Mouse (Mus musculus): ENCODE measurements around the gene Stxbp6.

Gene Stxbp6

DNA sequence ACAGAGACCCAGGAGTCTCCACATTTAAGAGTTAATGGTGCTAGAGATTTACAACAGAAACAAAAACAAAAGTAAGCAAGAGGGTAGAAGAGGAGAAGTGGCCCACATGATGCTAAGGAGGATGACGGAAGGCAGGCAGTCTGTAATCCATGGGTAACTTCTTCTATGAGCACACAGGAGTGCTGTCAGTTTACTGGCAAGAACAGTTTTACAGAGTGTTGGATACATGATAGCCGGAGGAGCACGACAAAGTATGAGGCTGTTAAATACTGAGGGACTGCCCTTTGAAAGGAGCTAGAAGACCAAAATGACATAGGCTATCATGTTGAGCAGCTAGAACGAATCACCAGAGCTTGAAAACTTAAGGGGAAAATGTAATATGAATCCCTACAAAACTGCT, 81.7 kb downstream of the Stxbp6 start:
- no peak for DNase-seq

DNA sequence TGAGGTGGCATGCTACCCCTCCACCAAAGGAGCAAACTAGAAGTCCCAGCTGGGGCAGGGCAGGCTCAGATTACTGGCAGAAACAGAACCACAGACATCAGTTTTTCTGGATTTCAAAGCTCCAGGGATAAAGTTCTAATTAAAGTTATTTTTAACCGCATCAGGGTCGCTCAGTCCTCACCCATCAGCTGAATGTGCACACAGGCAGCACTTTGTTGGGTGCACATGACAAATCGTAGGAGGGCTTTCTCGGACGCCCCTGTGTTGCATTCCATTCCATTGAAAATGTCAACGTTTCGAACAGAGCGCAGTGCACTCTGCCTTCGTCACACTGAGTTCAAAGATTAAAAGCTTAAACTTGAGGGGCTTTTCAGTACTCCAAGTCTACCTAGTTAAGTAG, 84.1 kb downstream of the Stxbp6 start:
- DNase-seq, result no peak

DNA sequence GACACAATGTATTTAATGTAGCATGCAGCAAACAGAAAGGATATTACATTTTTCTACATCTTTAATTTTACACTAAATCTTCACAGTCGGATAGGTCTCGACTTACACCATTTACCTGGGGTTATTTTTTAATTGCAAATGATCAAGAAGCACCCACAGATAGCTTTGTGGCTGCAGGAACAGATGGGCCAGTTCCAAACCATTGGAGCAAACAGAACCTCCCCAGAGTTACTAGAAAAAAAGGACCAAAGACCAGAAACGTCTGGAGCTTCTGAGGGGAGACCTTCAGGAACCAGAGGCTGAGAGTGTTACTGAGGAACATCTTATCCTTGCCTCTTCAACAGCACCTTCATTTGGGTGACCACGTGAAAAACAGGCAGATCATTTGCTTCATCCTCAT, 85.5 kb downstream of the Stxbp6 start:
- DNase-seq, result no peak

DNA sequence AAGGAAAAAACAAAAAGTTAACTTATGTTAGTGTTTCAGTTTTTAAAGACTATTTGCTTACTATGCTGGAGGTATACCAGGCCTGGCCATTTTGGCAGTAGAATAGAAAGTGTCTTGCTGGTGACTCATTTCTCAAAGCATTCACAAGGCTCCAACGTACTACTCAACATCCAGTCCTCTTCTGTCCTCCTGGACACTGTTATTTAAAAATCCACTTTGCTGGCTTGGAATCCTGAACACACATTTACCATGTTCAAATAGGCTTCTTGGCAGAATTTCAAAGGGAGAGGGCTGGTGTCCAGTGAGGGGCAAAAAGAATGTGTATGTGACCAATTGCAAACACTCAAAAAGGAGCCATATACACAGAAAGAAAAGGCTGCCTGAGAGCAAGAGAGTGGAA, 86.7 kb downstream of the Stxbp6 start:
- DNase-seq, result no peak

DNA sequence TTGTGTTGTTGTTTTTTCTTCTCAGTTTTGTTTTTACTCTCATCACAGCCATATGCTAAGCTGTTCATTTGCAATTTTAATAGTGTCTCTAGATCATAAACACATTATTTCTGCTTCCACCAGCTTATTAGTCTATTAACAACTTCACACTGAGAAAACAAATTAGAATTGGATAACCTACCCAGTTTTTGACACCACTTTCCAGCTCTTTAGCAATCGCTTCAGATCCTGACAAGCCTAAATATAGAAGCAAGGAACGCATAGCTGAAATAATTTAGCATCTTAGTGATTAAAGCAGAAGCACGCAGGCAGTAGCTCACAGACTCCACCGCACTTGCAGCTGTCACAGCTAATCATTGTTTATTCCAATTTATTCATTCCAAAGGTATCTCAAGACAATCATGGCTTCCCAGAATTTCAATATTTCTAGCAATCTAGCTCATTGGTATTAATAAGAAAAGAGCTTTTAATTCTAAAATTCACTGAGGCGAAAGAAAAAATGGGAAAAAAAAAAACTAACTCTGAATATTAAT, 95.1 kb downstream of the Stxbp6 start:
- DNase-seq, result no peak

DNA sequence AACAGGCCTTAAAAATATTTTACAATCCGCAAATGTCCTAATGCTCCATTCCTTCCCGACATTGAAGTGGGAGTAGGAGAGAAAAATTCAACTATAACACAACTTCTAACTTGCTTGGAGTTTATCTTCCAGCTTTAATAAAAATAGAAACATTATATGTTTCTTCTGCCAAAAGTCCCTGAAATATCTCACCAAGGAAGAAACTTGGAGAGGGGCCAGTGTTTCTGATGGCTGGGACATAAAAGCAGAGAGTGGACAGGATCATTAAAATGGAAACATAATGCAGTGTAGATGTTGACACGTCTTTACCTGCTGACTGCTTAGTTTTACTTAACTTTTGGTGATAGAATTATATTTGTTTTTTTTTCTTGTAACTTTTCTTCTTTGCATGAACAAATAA, 99.2 kb downstream of the Stxbp6 start:
- DNase-seq, result no peak

DNA sequence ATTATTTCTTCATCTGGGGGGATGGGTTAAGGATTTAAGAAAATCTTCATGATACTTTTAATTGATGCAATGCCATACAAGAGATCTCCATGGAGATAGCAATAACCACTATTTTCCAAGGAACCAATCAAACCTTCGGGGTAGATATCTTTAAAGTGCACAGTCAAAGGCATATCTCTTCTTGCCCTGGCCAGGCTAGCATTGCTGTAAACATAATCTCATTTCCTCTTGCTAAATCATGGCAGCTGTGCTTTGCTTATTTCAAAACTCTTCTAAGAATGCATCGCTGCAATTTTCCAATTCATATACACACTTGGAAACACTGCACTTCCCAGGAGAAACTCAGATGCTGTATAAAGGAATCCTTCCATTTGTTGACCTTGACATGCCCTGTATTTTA, 103.0 kb downstream of the Stxbp6 start:
- DNase-seq, result no peak

DNA sequence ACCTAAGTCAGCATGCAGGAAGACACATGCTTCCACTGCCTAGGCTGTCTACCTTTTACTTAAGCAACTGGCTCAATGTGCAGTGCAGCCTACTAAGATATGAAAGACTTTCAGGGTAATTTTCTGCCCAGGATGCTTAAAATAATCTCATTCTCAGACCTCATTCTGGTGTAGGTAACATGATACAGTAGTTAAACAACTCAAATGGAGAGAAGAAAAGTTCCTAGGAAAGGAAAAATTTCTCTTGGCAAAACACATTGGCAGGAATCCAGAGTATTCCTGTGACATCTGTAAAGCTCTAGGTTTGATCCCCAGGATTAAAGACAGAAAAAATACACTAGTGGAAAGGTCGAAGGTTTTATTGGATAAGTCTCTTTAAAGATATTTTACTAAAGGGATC, 107.1 kb downstream of the Stxbp6 start:
- DNase-seq, result no peak

DNA sequence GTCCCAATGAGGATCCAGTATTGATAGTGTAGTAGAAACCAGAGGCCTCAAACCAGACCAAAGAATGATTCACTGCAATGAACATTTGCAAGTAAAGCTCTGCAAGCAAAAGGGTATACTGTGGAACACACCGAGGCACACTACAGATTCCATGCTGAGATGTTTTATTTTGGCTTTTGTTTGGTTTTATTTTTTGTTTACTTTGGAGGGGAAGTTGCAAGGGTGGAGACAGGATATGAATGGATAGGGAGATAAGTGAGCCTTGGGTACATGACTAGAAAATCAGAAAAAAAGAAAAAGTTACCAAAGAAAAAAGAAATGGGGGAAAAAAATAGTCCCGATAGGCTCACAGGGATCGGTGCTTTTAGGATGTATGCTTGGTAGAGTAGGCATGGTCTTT, 117.0 kb downstream of the Stxbp6 start:
- DNase-seq, result no peak

DNA sequence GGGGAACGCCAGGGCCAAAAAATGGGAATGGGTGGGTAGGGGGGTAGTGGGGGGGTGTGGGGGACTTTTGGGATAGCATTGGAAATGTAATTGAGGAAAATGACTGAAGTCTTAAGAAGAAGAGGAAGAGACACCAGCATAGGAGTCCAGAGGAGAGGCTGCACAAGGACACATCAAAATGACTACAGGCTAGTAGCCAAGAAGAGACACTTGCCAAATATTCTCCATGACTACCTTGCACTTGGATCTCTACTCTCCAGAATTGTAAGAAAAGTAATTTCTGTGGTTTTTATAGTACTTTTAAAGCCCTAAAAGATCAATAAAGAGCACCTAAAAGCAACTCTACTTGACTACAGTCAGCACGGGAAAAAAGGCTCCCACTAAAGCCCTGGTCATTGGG, 121.4 kb downstream of the Stxbp6 start:
- no peak for DNase-seq

DNA sequence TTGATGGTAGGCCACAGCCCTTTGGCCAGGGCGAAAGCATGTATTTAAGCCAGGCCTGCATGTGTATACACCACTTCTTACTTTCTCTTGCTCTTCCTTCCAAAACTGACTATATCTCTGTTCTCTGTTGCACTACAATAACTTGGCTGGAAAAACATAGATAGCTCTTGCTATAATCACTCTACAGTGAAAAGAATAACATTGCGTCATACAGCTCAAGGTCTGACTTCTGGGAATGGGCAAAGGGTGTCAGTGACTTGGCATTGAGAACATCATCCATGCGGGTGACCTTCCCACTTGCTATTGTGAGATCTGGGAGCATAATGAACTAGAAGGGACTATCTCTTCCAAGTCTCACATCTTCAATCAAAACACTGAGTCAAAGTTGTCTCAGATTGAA, 122.4 kb downstream of the Stxbp6 start:
- DNase-seq, result no peak

DNA sequence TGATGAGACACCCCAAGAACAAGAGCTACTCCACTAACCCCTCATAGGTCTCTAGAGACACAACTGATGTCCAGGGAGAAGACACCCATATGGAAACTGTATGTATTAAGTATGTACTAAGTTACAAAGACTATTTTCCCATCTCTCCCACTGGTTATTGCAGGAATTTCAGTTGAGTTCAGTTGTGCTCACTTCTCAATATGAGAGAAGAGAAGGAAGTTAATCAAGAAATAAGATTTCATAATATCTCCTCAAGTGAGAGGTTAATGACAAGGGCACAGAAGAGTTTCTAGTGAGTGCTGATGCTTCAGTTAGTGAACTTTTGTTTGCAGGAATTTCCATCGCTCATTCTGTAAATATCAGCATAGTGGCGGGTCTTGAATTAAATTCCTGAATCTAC, 124.0 kb downstream of the Stxbp6 start:
- no peak for DNase-seq

DNA sequence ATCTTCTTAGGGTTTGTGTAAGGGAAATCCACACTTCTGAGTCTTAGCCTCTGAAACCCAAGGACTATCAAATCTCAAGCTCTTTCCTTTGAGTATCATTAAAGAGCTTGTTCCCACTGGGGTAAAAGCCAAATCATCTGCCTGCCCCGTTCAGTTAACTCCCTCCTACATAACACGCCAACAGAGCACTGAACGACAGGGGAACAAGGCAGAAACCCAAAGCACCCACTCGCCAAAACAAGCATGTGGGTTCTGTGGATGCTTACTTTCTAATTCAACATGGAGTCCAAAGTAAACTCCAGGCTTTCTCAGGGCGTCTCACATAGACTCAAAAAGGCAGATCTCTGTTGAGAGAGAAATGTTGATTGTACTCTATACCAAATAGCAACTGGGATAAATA, 126.7 kb downstream of the Stxbp6 start:
- DNase-seq, result no peak

DNA sequence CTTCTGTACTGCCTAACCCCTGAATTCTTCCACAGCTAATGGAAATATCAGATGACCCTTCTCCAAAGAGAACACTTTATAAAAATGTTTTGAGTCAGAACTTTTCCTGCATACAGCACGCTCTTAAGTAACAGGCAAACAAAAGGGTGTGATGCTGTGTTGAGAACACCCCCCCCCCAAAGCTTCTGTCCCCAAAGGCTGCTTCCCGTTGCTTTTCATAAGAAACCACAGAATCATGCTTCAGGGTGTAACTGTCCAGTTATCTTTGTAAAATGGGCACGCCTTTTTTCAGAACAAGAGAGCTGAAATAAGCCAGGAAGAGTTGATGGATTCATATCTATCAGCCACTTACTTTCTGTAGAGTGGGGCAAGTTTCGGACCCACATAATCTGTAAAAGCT, 134.2 kb downstream of the Stxbp6 start:
- no peak for DNase-seq

DNA sequence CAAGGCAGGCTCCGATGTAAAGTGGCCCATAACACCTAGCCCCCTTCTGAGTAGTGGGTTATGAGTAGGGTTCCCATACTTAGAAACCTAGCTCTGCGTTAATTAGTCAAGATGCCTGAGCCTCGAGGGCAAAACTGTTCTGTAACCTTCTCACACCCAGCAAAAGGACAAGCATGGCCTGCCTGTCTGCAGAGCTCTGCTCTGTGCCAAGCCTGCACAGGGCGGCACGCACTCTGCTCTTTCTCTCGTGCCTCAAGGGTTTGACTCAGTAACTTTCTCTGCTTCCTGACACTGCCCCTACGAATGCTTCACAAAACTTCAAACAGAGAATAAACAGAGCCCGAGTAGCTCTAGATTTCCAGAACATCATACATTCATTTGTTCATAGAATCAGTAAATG, 135.4 kb downstream of the Stxbp6 start:
- no peak for DNase-seq

DNA sequence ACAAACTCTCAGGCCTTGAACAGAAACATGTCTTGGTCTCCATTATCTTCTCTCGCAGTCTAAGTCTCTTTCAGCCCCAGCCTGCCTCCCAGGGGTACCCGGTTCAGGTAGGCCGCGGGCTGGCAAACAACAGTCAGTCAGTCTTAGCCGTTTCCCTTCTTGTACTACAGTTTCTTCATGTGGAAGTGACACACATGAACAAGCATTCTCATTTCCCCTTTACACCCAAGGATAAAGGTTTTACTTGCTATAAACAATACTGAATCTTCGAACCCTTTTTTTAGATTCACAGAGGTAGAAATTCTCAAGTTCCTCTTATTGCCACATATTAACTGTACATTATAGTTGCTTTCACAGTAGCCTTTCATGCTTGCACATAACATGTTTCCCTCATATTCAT, 141.6 kb downstream of the Stxbp6 start:
- DNase-seq, result no peak

DNA sequence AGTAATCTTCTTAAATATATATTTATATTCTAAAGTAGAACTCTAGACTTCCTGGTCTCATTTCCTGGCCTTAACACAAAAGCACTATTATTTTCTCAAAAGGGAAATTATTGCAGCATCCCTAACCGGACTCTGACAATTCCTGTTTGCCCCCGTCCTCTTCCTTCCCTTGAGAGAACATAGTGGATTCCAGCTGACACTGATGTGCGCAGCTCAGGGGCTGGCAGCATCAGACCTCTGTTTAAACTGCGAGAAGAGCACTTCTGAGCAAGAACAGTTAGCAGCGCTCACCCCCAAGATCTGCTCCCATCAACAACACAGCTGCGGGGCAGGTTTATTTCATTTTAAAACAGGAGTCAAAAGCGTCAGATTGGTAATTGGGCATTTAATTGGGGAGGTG, 142.8 kb downstream of the Stxbp6 start:
- no peak for DNase-seq

DNA sequence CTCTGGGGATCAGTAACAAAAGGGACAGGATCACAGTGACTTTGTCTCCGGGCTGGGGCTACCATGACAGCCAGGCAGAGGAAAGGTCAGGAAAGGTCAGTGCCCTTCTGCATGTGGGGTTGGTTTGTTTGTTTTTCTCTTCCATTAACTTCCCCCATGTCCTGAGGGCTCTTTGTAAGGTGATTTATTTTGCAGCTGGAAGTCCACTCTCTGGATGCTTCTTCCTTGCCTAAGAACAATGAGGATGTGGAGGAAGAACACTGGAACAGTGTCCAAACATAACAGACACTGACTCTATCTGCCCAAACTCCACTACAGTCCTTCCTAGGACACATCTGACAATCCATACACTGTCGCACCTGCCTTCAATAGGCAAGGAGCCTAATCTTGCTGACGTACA, 146.1 kb downstream of the Stxbp6 start:
- DNase-seq, result no peak

DNA sequence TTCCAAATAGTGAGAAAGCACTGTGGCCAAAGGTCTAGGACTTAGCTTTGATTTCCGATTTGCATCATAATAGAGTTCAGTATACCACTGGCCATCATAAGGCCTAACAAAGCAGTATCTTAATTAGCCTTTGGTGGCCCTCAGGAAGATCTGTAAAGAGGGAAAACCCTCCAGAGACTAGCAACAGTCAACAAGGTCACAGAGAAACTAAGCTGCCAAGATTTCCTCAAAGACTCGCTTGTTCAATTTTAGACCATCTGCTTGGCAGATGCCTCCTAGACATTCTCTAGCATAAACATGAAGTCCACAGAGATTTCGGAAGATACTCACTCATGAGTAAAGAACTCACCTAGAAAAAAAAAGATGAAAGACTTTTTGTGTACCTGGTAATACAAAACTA, 148.6 kb downstream of the Stxbp6 start:
- no peak for DNase-seq

DNA sequence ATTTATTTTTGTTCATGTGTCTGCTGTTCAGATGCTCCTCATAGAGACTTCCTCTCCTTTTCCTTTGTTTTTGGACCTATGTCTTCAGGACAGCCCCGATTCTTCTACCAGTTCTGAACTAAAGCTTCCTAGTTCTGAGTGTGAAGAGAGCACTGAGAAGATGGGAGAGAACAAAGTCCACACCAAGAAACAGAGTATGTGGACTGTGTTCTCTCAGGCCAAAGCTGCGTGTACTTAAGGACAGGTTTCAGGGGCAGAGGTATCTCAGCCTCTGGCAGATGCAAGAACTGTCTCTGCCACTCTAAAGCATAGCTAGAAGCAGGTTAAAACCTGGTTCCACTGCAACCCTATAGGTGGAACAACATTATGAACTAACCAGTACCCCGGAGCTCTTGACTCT, 151.2 kb downstream of the Stxbp6 start:
- no peak for DNase-seq

DNA sequence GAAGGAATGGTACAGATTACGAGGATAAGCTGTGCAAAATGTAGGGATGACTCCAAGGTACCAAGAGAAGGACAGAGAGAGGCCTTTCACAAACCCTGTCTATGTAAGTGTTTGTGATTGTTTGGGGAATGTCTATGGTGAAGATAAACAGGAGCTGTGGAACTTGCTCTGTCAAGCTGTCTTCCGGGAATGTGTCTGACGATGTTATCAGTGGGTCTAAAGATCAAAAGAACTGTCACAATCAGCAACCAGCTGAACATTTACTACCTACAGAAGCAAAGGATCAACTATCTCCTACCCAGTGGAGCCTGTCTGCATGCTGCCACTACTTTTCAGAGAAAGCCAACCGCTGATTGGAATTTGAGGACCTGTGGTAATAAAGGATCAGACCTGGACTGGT, 152.3 kb downstream of the Stxbp6 start:
- no peak for DNase-seq

DNA sequence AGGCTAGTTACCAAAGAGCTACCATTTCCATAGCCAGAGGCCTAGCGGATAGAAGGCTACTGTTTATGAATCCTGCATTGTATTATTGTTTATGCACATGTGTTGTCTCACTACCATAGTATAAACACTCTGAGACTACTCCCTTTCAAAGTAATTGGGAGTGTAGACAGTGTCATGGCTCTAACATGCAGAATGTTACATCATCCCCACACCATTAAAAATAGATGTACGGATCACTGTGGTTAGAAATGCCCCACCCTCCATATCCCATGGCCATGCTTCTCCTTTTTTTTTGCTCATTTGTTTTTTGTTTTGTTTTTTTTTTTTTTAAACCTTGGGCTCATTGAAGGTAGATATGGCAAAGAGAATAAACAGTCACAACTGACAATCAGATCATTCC, 154.9 kb downstream of the Stxbp6 start:
- no peak for DNase-seq

DNA sequence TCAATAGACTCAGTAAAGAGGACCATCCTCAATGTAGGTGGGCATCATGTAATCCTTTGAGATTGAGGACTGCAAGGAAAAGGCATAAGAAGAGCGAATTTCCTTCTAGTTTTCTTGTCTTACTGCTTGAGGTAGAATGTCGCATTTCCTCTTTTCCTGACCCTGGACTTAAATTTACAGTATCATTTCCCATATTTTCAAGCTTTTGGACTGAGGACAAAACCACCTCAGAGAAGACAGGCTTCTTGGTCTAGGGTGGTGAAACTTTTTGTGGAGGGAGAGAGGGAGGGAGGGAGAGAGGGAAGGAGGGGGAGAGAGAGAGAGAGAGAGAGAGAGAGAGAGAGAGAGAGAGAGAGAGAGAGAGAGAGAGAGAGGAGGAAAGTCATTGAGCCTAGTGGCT, 155.6 kb downstream of the Stxbp6 start:
- DNase-seq, result no peak

DNA sequence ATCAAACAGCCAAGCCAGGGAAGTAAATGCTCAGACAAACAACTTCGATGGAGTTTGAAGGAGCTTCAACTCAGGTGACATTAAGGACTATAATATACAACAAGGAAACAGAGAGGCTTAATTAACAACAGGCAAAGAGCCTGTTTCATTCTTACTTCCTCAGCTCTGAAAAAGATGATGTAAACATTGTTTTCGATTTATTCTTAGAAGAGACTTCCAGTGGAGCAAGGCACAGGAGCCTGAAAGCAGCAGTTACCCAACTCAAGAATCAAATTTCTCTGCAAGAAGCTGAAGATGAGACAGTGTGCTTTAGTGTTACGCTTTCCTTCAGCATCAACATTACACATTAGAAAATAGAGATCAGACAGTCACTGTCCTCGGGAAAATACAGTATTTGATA, 160.7 kb downstream of the Stxbp6 start:
- DNase-seq, result no peak

DNA sequence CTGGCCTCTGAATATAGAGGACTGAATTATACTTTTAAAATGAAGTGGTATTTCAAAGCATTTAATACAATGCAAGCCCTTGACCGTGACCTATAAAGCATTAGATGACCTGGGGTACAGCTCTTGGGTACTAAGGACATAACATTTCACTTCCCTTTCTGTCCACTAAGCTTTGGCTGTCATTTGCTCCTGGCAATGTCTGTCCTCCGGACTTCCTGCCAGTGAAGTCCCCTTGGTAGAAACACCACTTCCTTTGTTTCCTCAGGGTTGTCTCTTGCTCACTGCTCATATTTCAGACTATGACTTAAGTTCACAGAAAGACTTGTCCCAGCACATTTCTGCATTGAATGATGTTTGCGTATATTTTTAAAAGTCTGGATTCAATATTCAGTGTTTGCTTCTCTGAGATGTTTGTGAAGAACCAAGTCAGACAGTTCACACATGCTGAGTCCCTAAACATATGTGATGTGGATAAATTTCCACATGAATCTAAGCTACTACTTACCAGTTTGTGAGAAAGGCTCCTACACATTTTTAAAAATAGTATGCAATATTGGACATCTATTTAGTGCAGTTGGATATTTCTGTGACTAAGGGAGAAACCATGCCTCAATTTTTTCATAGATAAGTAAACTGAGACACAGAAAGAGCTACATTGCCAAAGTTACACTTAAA, 166.3 kb downstream of the Stxbp6 start:
- no peak for DNase-seq

DNA sequence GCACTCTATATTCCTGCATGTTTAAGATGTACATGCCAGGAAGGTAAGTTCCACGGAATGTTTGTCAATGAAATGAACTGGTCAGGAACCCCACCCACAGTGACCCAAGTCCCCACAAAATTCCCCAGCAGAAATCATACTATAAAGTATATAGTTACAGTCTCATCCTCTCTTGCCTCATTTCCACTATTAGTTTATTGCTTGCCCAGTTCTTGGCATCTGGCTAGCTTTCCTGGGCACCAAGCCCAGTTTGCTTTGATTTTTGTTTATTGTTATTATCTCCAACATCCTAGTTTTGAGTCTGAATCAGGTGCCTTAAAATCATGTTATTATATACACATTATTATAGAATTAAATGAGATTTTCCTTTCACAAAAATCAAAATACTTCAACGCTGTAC, 168.5 kb downstream of the Stxbp6 start:
- DNase-seq, result no peak

All from cerebellum, adult 9-10 months (tissue).